Mouse (Mus musculus) lung, postnatal 0 days (tissue): Measurements from ENCODE around the gene Sos2.

Source experiments
- CTCF ChIP-seq: IDR thresholded peaks from 2 replicates; pipeline ENCODE4 v1.5.1; 2016; ENCODE audit warnings: antibody characterized with exemption, mild to moderate bottlenecking
- EP300 ChIP-seq: IDR thresholded peaks from 2 replicates; pipeline ENCODE4 v1.6.1; 2016; ENCODE audit warnings: antibody characterized with exemption, mild to moderate bottlenecking, control low read depth

DNA sequence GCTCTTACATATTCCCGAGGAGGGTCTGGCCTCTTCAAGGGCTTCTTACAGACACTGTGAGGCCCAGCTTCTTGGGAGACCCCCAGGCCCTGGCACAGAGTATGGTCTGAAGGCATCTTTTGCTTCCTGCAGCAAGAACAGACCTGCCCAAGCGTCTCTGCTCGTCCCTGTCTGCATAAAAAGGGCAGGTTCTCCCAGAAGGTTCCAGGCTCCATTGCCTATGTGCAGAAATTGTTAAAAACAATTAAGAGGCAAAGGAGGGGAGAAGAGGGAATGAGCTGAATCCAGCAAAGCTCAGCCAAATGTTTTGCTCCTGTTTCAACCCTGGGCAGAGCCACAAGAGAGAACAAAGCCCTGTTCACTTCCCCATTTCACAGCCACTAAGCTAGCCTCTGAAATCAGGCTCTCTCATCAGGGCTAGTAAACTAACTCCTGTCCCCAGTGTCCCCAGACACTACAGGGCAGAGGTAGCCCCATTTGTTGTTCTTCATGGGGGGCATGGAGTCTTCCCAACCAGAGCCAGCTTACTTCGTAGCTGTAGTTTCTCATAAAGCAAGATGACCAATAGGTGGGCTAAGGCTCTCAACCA lies 143.2 kb downstream of the Sos2 start:
- TF ChIP-seq CTCF (no peak), EP300 (no peak)
